Mouse (Mus musculus) heart, embryonic 11.5 days (tissue): ENCODE results near the gene Gtf2ird1. TPM values are rescaled to one million over a fixed set of nuclear protein-coding genes. Genes with fewer than 3 reads are reported as not detected.
"Not testable (repeated sequence)": the region's sequence is repeated elsewhere in the genome, so short reads cannot be mapped to it uniquely, and the experiment has no call there.

Source experiments
- ATAC-seq: fragments of 200-750 bp; cut with Nextera tagmentation; replicated peaks from 2 replicates; pipeline ENCODE4 v1.8.0; 2017; ENCODE audit warnings: moderate library complexity; ENCODE audit not compliant: insufficient number of reproducible peaks, low FRiP score, low TSS enrichment
- H3K27ac ChIP-seq: fragments of 300-500 bp; sonication (generic); 2 replicates; pipeline ENCODE4 v1.5.1; 2014; ENCODE audit warnings: mild to moderate bottlenecking, low read depth, low read length
- H3K27me3 ChIP-seq: fragments of 300-500 bp; sonication (generic); 2 replicates; pipeline ENCODE4 v1.6.1; 2014; ENCODE audit warnings: mild to moderate bottlenecking, low read length, mixed read lengths; ENCODE audit not compliant: control insufficient read depth, insufficient read depth
- H3K36me3 ChIP-seq: fragments of 300-500 bp; sonication (generic); 2 replicates; pipeline ENCODE4 v1.6.1; 2014; ENCODE audit warnings: mild to moderate bottlenecking, low read length, moderate library complexity, mixed read lengths; ENCODE audit not compliant: control insufficient read depth, insufficient read depth
- H3K4me1 ChIP-seq: fragments of 300-500 bp; sonication (generic); 2 replicates; pipeline ENCODE4 v1.6.1; 2014; ENCODE audit warnings: low read length; ENCODE audit not compliant: control insufficient read depth, insufficient read depth
- H3K4me2 ChIP-seq: fragments of 300-500 bp; sonication (generic); 2 replicates; pipeline ENCODE4 v1.6.1; 2014; ENCODE audit warnings: mild to moderate bottlenecking, moderate library complexity
- H3K4me3 ChIP-seq: fragments of 300-500 bp; sonication (generic); 2 replicates; pipeline ENCODE4 v1.5.1; 2014; ENCODE audit warnings: low read depth, low read length
- H3K9ac ChIP-seq: fragments of 300-500 bp; sonication (generic); 2 replicates; pipeline ENCODE4 v1.6.1; 2014; ENCODE audit warnings: mild to moderate bottlenecking, low read depth, low read length, moderate library complexity
- H3K9me3 ChIP-seq: fragments of 300-500 bp; sonication (generic); replicated peaks from 2 replicates; pipeline ENCODE4 v1.6.1; 2016; ENCODE audit warnings: low read length; ENCODE audit not compliant: control insufficient read depth
- WGBS: fragments of 180-500 bp; shearing (Covaris S2); extraction: QIAGEN DNeasy Blood & Tissue Kit; methylation state at CpG from one replicate; pipeline ENCODE4 v1.1.7; 2014; ENCODE audit not compliant: insufficient replicate concordance; 5-methylcytosine and 5-hydroxymethylcytosine counted together
- polyA plus RNA-seq: library from polyadenylated mRNA; unstranded; fragments of >200 nt; fragmentation: Nextera tagmentation; extraction: Ambion mirVana; gene quantifications from 2 replicates; pipeline ENCODE4 v1.2.1, GENCODE M21; 2014

The Gtf2ird1 gene
- polyA plus RNA-seq, 1 experiment from 2014 or later = 49.0 TPM

- Histone ChIP-seq H3K27ac (no peak overlapping the region), H3K36me3 (peaks cover 15% of the 10 kb centered on the region; the same call in 1 of the 2 replicates), H3K4me3 (no peak overlapping the region), H3K4me1 (no peaks in the 10 kb centered on the region), H3K27me3 (no peaks in the 10 kb centered on the region), H3K4me2 (no peak overlapping the region), H3K9me3 (no peaks in the 10 kb centered on the region), H3K9ac (no peak overlapping the region)
- WGBS = 90% methylated on average over 1 of the region's 1 CpGs
- ATAC-seq = no peak
Measured at GRCm38 (mm10) chr5:134375256-134375655, 81.3 kb downstream of the Gtf2ird1 start.

GRCm38 (mm10) chr5:134374546-134374945 is 82.0 kb downstream of the Gtf2ird1 start:
- no peak for ATAC-seq
- no peak overlapping the region for H3K4me3 ChIP-seq
- H3K4me2 ChIP-seq = no peak overlapping the region
- H3K9me3 ChIP-seq = no peaks in the 10 kb centered on the region
- H3K36me3 ChIP-seq = peaks cover 13% of the 10 kb centered on the region; the same call in 1 of the 2 replicates
- H3K27ac ChIP-seq = peak overlapping the region; percentile 68
- no peak overlapping the region for H3K9ac ChIP-seq
- H3K27me3 ChIP-seq = no peaks in the 10 kb centered on the region
- H3K4me1 ChIP-seq = no peaks in the 10 kb centered on the region

- Histone ChIP-seq H3K9me3 (no peaks in the 10 kb centered on the region), H3K4me2 (no peak overlapping the region; the same call in 1 of the 2 replicates), H3K9ac (no peak overlapping the region), H3K4me1 (no peaks in the 10 kb centered on the region), H3K27ac (peak overlapping the region; percentile 68), H3K4me3 (no peak overlapping the region), H3K36me3 (peaks cover 11% of the 10 kb centered on the region; the same call in 1 of the 2 replicates), H3K27me3 (no peaks in the 10 kb centered on the region)
- WGBS = 59% methylated on average over 9 of the region's 9 CpGs
- no peak for ATAC-seq
Measured at GRCm38 (mm10) chr5:134373912-134374488, 82.5 kb downstream of the Gtf2ird1 start.

- Histone ChIP-seq H3K36me3 (peaks cover 11% of the 10 kb centered on the region; the same call in 1 of the 2 replicates), H3K4me1 (no peaks in the 10 kb centered on the region), H3K4me3 (no peak overlapping the region), H3K4me2 (no peak overlapping the region), H3K9me3 (no peaks in the 10 kb centered on the region), H3K9ac (no peak overlapping the region), H3K27me3 (no peaks in the 10 kb centered on the region), H3K27ac (no peak overlapping the region)
- ATAC-seq = no peak
- 94% methylated on average over 6 of the region's 6 CpGs for WGBS
Measured at GRCm38 (mm10) chr5:134372926-134373658, 83.4 kb downstream of the Gtf2ird1 start.

GRCm38 (mm10) chr5:134371511-134372289 is 84.8 kb downstream of the Gtf2ird1 start:
- Histone ChIP-seq H3K27ac (no peak overlapping the region), H3K4me1 (no peaks in the 10 kb centered on the region), H3K9ac (no peak overlapping the region), H3K27me3 (no peaks in the 10 kb centered on the region), H3K9me3 (no peaks in the 10 kb centered on the region), H3K4me2 (no peak overlapping the region), H3K36me3 (peaks cover 11% of the 10 kb centered on the region), H3K4me3 (no peak overlapping the region)
- no peak for ATAC-seq
- WGBS = 80% methylated on average over 5 of the region's 5 CpGs

GRCm38 (mm10) chr5:134370831-134371230 is 85.7 kb downstream of the Gtf2ird1 start:
- Histone ChIP-seq H3K4me3 (no peak overlapping the region), H3K4me2 (no peak overlapping the region), H3K27me3 (no peaks in the 10 kb centered on the region), H3K9me3 (no peaks in the 10 kb centered on the region), H3K36me3 (peaks cover 7% of the 10 kb centered on the region), H3K27ac (no peak overlapping the region), H3K9ac (no peak overlapping the region), H3K4me1 (no peaks in the 10 kb centered on the region)
- 81% methylated on average over 2 of the region's 2 CpGs for WGBS
- no peak for ATAC-seq

- Histone ChIP-seq H3K27ac (no peak overlapping the region), H3K4me3 (no peak overlapping the region), H3K36me3 (peaks cover 22% of the 10 kb centered on the region), H3K9me3 (no peaks in the 10 kb centered on the region), H3K4me2 (no peak overlapping the region), H3K4me1 (no peaks in the 10 kb centered on the region), H3K27me3 (no peaks in the 10 kb centered on the region), H3K9ac (no peak overlapping the region)
- WGBS = 93% methylated on average over 4 of the region's 4 CpGs
- ATAC-seq = no peak
Measured at GRCm38 (mm10) chr5:134359101-134359500, 97.4 kb downstream of the Gtf2ird1 start.

- 88% methylated on average over 4 of the region's 4 CpGs for WGBS
- not testable (repeated sequence) for H3K27ac ChIP-seq, H3K9ac ChIP-seq
Measured at GRCm38 (mm10) chr5:134355372-134355771, 101.1 kb downstream of the Gtf2ird1 start.

More at GRCm38 (mm10) chr5:134355372-134355771, 101.1 kb downstream of the Gtf2ird1 start:
- peaks cover 17% of the 10 kb centered on the region for H3K36me3 ChIP-seq
- H3K9me3 ChIP-seq, H3K4me2 ChIP-seq, H3K4me3 ChIP-seq, ATAC-seq, H3K27me3 ChIP-seq: not testable (repeated sequence)
- peaks cover 16% of the 10 kb centered on the region for H3K4me1 ChIP-seq
